Mouse (Mus musculus): ENCODE results near the gene Rgs6. TPM values are rescaled to one million over a fixed set of nuclear protein-coding genes. Genes with fewer than 3 reads are reported as not detected.

The Rgs6 gene
- polyA plus RNA-seq, 1 experiment from 2014 or later: 0.49 TPM

DNA sequence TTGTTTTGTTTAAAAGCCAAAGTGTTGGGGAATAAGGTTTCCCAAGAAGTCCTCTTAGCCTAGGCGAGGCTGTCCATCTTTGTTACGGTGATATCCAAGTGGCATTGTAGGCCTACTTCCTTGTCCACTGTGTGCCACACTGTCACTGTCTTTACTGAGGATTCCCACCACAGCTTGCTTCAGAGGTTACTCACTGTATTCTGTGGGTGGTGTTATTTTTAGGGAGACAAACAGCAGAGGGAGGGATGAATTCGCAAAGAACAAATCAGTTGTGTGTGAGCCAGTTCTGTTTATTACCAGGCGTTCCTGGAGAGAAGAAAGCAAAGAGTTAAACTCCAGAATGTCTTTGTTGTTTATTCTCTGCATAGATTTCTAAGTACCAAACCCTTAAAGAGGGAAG is 537.2 kb downstream of the Rgs6 start:
- Histone ChIP-seq H3K27ac (replicated peaks) (no peak overlapping the region), H3K9me3 (no peaks in the 10 kb centered on the region), H3K27me3 (replicated peaks; ENCODE audit: low read depth, poor library complexity, severe bottlenecking) (no peaks in the 10 kb centered on the region), H3K4me3 (no peak overlapping the region), H3K36me3 (replicated peaks) (no peaks in the 10 kb centered on the region), H3K4me1 (peaks cover 3% of the 10 kb centered on the region; the same call in 1 of the 2 replicates)
- 91% methylated on average over 4 of the region's 4 CpGs for WGBS
- no peak for DNase-seq (ENCODE audit: low spot score)

DNA sequence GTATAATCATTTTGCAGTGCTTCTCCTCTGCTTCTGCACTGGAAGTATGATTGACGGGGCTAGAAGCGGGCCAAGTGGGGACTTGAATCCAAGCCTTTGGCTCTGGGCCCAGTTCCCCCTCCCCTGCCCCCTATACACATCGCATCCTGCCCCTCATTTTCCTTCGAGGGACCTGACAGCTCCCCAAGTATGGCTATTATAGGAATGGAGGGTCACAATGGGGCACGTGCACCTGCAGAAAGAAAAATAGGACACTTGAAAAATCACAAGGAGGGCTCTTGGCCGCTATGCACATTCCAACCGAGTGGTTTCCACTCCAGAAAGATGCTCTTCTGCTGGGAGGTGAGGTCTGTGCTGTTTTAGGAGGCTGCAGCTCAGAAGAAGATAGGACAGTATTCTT is 538.8 kb downstream of the Rgs6 start:
- Histone ChIP-seq H3K27me3 (replicated peaks; ENCODE audit: low read depth, poor library complexity, severe bottlenecking) (no peaks in the 10 kb centered on the region), H3K4me1 (peaks cover 3% of the 10 kb centered on the region; the same call in 1 of the 2 replicates), H3K9me3 (no peaks in the 10 kb centered on the region), H3K36me3 (replicated peaks) (no peaks in the 10 kb centered on the region), H3K4me3 (no peak overlapping the region), H3K27ac (replicated peaks) (no peak overlapping the region)
- 85% methylated on average over 7 of the region's 7 CpGs for WGBS
- DNase-seq (ENCODE audit: low spot score): no peak

DNA sequence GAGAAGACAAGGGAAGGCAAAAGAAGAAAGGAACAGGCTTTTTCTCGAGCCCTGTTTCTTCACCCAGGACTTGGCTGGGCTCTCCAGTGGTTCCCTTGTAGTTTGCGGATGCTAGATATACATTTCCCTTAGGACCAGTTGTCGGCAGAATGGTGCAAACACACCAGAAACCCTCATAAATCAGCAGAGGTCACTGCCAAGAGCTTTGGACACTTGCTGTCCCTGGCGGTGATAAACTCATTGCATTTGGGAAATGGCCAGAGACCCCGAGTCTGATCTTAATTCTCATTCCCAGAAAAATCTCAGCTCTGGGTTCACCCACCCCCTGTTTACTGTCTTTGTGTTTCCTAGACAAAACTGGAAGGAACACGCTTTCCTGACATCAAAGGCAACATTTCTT is 539.9 kb downstream of the Rgs6 start:
- whole genome bisulfite sequencing: 76% methylated on average over 6 of the region's 6 CpGs
- no peaks in the 10 kb centered on the region for H3K36me3 ChIP-seq (replicated peaks)
- DNase-seq (ENCODE audit: low spot score): no peak
- H3K9me3 ChIP-seq: no peaks in the 10 kb centered on the region
- no peak overlapping the region for H3K4me3 ChIP-seq
- no peak overlapping the region for H3K27ac ChIP-seq (replicated peaks)
- no peaks in the 10 kb centered on the region for H3K27me3 ChIP-seq (replicated peaks; ENCODE audit: low read depth, poor library complexity, severe bottlenecking)
- H3K4me1 ChIP-seq: peaks cover 3% of the 10 kb centered on the region; the same call in 1 of the 2 replicates

DNA sequence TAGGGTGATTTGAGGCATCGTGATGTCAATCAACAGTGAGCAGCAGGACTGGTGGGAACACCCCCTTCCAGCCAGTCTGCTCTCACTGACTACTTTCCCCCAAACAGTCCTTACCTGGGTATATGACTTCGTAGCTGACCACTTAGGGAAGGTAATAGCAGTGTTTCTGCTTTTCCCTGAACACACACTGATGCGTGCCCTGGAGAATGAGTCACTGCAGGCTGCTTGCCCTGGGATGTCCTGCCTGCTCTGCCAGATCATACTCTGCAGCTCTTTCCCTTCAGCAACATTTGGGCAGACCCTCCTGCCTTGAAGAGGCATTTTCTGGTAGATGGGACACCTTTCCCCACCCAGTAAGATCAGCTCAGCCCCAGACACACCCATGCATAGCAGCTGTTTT is 540.5 kb downstream of the Rgs6 start:
- Histone ChIP-seq H3K9me3 (no peaks in the 10 kb centered on the region), H3K4me1 (peaks cover 3% of the 10 kb centered on the region; the same call in 1 of the 2 replicates), H3K4me3 (no peak overlapping the region), H3K36me3 (replicated peaks) (no peaks in the 10 kb centered on the region), H3K27ac (replicated peaks) (no peak overlapping the region), H3K27me3 (replicated peaks; ENCODE audit: low read depth, poor library complexity, severe bottlenecking) (no peaks in the 10 kb centered on the region)
- no peak for DNase-seq (ENCODE audit: low spot score)
- 81% methylated on average over 3 of the region's 3 CpGs for WGBS

DNA sequence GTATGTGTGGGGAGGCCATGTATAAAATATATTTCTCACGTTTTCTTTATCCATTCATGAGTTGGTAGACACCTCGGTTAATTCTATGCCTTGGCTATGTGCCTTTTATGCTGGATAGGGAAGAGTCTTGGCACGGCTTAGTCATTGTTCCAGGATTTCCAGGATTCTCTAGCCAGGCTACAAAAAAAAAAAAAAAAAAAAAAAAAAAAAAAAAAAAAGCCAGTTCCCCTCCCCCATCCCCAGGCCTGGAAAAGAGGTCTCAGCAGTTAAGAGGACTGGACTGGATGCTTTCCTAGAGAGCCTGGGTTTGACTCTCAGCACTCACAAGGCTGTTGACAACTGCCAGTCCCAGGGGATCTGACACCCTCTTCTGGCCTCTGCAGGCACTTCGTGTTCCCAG is 543.3 kb downstream of the Rgs6 start:
- no peak for DNase-seq (ENCODE audit: low spot score)
- WGBS: 71% methylated on average over 4 of the region's 4 CpGs
- H3K27me3 ChIP-seq (replicated peaks; ENCODE audit: low read depth, poor library complexity, severe bottlenecking): no peaks in the 10 kb centered on the region

DNA sequence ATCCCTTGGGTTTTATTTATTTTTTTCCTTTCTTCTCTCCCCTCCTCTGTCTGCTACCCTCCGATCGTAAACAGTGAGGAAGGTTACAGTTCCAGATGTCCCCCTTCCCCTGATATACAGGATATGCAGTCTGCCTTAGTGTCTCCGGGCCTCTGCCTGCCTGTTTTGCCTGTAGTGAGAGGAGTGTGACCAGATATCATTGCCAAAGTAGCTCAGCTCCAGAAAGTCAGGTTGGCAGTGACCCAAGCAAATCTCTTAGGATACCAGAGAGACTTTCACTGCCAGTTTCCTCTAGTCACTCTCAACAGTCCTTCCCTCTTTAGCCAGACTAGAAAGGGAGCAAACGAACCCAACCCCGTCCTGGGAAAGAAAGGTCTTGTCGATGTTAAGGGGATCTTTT is 545.7 kb downstream of the Rgs6 start:
- no peak for DNase-seq (ENCODE audit: low spot score)
- H3K4me3 ChIP-seq: no peak overlapping the region
- H3K4me1 ChIP-seq: no peaks in the 10 kb centered on the region
- H3K27me3 ChIP-seq (replicated peaks; ENCODE audit: low read depth, poor library complexity, severe bottlenecking): no peaks in the 10 kb centered on the region
- no peaks in the 10 kb centered on the region for H3K36me3 ChIP-seq (replicated peaks)
- WGBS: 81% methylated on average over 6 of the region's 6 CpGs
- H3K9me3 ChIP-seq: no peaks in the 10 kb centered on the region
- H3K27ac ChIP-seq (replicated peaks): no peak overlapping the region

More for the DNA sequence above, 543.3 kb downstream of the Rgs6 start:
- H3K4me1 ChIP-seq: no peaks in the 10 kb centered on the region
- no peaks in the 10 kb centered on the region for H3K36me3 ChIP-seq (replicated peaks)
- H3K27ac ChIP-seq (replicated peaks): no peak overlapping the region
- H3K9me3 ChIP-seq: no peaks in the 10 kb centered on the region
- H3K4me3 ChIP-seq: no peak overlapping the region

DNA sequence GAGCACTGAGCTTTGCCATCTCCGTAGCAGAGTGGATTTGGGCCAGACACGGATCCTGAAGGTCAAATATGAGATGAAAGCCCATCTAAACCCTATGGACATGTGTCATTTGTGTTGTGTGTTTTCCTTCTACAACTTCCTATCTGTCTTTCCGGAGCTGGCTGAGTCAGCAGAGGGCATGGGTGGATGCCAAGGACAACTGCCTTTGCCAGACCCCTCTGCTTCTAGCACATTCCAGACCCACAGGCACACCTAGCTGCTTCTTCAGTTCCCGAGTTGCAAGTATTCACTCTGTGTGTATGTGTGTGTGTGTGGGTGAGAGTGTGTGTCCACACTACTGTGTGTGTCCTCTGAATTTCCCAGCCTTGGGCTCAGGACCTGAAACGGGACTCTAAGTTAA is 547.9 kb downstream of the Rgs6 start:
- DNase-seq (ENCODE audit: low spot score): no peak
- Histone ChIP-seq H3K27me3 (replicated peaks; ENCODE audit: low read depth, poor library complexity, severe bottlenecking) (no peaks in the 10 kb centered on the region), H3K9me3 (no peaks in the 10 kb centered on the region), H3K4me1 (no peaks in the 10 kb centered on the region), H3K27ac (replicated peaks) (no peak overlapping the region), H3K4me3 (no peak overlapping the region), H3K36me3 (replicated peaks) (no peaks in the 10 kb centered on the region)
- WGBS: 92% methylated on average over 5 of the region's 5 CpGs

DNA sequence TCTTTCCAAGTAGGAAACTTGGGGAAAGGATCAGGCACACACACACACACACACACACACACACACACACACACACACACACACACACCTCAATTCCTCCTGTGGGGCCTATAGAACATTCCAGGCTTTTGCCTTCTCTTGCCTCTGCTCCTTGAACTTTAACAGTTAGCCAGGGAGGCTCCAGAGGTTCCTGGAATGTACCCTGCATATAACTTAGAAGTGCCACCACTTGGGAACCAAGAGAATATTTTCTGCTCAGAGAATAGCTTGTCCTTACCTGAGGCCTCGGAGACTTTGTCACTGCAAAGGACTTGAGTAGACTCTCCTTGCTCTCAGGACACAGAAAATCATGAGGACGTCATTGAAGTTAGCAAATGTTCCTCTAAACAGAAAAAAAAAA is 548.4 kb downstream of the Rgs6 start:
- Histone ChIP-seq H3K9me3 (no peaks in the 10 kb centered on the region), H3K4me3 (no peak overlapping the region), H3K27ac (replicated peaks) (no peak overlapping the region), H3K4me1 (no peaks in the 10 kb centered on the region), H3K27me3 (replicated peaks; ENCODE audit: low read depth, poor library complexity, severe bottlenecking) (no peaks in the 10 kb centered on the region), H3K36me3 (replicated peaks) (no peaks in the 10 kb centered on the region)
- 88% methylated on average over 2 of the region's 2 CpGs for WGBS
- no peak for DNase-seq (ENCODE audit: low spot score)

DNA sequence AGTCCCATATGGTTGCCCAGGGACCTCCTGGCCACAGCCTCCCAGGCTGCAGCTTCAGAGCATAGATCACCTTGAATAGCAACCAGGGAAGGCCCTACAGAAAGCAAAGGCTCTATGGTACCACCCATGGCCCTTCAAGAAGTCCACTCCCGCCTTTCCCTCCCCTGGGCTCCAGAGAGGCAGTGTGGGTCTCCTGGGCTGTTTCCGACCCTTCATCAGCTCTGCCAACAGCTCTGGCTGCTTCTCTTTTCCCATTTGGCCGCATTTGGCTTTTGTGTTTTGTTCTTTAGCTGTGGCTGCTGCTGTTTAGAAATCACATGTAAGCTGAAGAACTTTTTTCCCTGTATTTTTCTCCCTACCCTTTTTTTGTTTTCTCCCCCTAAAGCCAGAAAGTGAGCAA is 548.9 kb downstream of the Rgs6 start:
- H3K4me1 ChIP-seq: no peaks in the 10 kb centered on the region
- no peaks in the 10 kb centered on the region for H3K9me3 ChIP-seq
- no peak overlapping the region for H3K27ac ChIP-seq (replicated peaks)
- WGBS: 69% methylated on average over 3 of the region's 3 CpGs
- no peak overlapping the region for H3K4me3 ChIP-seq
- no peak for DNase-seq (ENCODE audit: low spot score)
- H3K27me3 ChIP-seq (replicated peaks; ENCODE audit: low read depth, poor library complexity, severe bottlenecking): no peaks in the 10 kb centered on the region
- no peaks in the 10 kb centered on the region for H3K36me3 ChIP-seq (replicated peaks)

DNA sequence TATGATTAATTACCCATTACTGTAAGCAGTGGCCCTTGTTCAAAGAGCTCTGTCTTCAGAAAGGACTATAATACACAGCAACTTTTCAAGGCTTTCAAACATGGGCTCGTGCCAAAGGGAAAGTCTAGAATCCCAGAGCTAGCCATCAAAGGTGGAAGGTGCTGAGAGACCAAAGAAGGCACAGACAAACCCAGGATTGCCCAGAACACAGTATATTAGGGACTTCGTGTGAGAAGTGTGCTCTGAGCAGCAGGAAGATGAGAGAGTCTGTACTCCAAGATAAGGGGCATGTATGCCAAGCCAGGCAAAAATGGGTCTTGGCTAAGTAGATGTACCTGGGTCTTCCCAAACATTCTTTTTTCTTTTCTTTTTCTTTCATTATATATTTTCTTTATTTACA is 553.1 kb downstream of the Rgs6 start:
- no peaks in the 10 kb centered on the region for H3K4me1 ChIP-seq
- no peak for DNase-seq (ENCODE audit: low spot score)
- WGBS: 78% methylated on average over 2 of the region's 2 CpGs

DNA sequence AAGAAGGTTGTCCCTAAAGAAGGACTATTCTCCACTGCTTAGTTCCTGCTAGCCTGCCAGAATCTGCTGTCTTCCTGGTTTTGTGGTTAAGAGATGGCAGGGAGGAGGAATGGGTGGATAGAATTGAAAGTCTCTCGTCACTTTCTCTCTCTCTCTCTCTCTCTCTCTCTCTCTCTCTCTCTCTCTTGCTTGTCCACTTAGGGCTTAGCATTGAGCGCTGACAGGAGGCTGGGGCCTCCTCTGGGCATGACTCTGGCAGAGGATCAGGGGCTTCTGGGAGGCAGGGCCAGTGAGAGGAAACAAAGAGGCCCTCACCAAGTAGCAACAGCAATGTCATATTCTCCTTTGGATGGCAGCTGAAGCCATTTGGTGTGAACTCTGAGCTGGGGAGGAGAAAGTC is 554.4 kb downstream of the Rgs6 start:
- H3K27me3 ChIP-seq (replicated peaks; ENCODE audit: low read depth, poor library complexity, severe bottlenecking): no peaks in the 10 kb centered on the region
- H3K36me3 ChIP-seq (replicated peaks): no peaks in the 10 kb centered on the region
- DNase-seq (ENCODE audit: low spot score): no peak
- no peaks in the 10 kb centered on the region for H3K9me3 ChIP-seq
- WGBS: 53% methylated on average over 2 of the region's 2 CpGs
- no peak overlapping the region for H3K27ac ChIP-seq (replicated peaks)
- H3K4me3 ChIP-seq: no peak overlapping the region
- H3K4me1 ChIP-seq: no peaks in the 10 kb centered on the region

More for the DNA sequence above, 553.1 kb downstream of the Rgs6 start:
- Histone ChIP-seq H3K36me3 (replicated peaks) (no peaks in the 10 kb centered on the region), H3K9me3 (no peaks in the 10 kb centered on the region), H3K27ac (replicated peaks) (no peak overlapping the region), H3K4me3 (no peak overlapping the region), H3K27me3 (replicated peaks; ENCODE audit: low read depth, poor library complexity, severe bottlenecking) (no peaks in the 10 kb centered on the region)

DNA sequence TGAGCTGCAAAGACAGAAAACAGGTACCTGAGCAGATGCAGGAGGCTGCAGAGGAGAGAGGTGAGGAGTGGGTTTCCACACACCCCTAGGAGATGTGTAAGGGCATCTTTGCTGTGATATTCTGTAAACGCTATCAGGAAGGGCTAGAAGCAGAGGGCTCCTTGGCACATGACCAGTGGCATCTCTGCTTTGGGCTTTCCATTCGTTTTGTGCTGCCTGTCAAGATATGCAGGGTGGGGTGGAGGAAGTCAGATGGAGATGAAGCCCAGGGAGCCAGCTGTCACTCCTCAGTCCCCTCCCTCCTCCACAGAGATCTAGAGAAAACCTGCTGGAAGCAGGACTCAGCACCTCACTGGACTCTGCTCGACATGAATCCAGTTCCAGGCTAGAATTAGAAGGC is 555.0 kb downstream of the Rgs6 start:
- DNase-seq (ENCODE audit: low spot score): no peak
- H3K27ac ChIP-seq (replicated peaks): no peak overlapping the region
- WGBS: 60% methylated on average over 3 of the region's 3 CpGs
- H3K4me1 ChIP-seq: no peaks in the 10 kb centered on the region
- H3K9me3 ChIP-seq: no peaks in the 10 kb centered on the region
- H3K36me3 ChIP-seq (replicated peaks): no peaks in the 10 kb centered on the region
- H3K27me3 ChIP-seq (replicated peaks; ENCODE audit: low read depth, poor library complexity, severe bottlenecking): no peaks in the 10 kb centered on the region
- H3K4me3 ChIP-seq: no peak overlapping the region

DNA sequence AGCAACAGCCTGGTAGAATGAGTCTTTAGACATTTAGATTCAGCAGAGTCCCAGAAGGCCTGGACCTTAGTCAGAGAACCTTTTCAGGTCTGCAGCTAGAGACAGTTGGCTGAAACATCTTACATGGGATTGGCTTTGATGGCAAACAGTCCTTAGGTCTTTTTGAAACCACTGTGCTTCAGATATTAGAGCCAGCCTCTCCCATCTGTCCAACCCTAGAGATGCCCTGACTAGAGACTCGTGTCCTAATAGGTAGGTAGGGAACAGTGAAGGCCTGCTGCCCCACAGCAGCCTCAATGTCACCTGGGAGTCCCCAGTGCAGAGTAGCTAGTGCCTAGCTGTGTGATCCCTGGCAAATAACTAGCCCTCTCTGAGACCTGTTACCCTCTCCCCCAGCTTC is 555.5 kb downstream of the Rgs6 start:
- WGBS: 82% methylated on average over 1 of the region's 1 CpGs
- no peaks in the 10 kb centered on the region for H3K9me3 ChIP-seq
- H3K4me3 ChIP-seq: no peak overlapping the region
- no peak overlapping the region for H3K27ac ChIP-seq (replicated peaks)
- no peaks in the 10 kb centered on the region for H3K36me3 ChIP-seq (replicated peaks)
- no peaks in the 10 kb centered on the region for H3K4me1 ChIP-seq
- no peak for DNase-seq (ENCODE audit: low spot score)
- no peaks in the 10 kb centered on the region for H3K27me3 ChIP-seq (replicated peaks; ENCODE audit: low read depth, poor library complexity, severe bottlenecking)

DNA sequence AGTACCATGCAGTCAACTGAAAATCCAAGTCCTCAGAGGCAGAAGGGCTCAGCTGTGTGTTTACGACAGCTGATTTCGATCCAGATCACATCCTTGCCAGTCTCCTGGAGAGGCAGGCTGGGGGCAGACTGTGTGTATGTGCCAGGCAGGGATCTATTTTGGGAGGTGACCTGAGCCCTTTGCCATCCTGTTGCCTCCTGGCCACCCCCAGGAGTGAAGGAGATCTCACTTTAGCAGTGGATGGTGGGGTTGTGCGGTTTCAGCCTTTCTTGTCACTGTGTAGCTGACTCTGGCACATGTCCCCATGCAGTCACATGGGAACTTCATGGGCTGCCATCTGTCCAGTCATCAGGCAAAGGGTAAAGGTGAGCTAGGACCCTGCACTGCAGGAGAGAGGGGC is 557.0 kb downstream of the Rgs6 start:
- WGBS: 83% methylated on average over 3 of the region's 3 CpGs

More for the DNA sequence above, 557.0 kb downstream of the Rgs6 start:
- no peaks in the 10 kb centered on the region for H3K27me3 ChIP-seq (replicated peaks; ENCODE audit: low read depth, poor library complexity, severe bottlenecking)
- H3K27ac ChIP-seq (replicated peaks): no peak overlapping the region
- H3K36me3 ChIP-seq (replicated peaks): no peaks in the 10 kb centered on the region
- H3K9me3 ChIP-seq: no peaks in the 10 kb centered on the region
- no peak overlapping the region for H3K4me3 ChIP-seq
- H3K4me1 ChIP-seq: no peaks in the 10 kb centered on the region
- DNase-seq (ENCODE audit: low spot score): no peak
